Mouse (Mus musculus) liver, postnatal 0 days (tissue): ENCODE measurements around the gene Odf2l.

Source experiments
- CTCF ChIP-seq: sonication (generic); IDR thresholded peaks from 2 replicates; pipeline ENCODE4 v1.5.1; 2016; ENCODE audit warnings: antibody characterized with exemption, low read depth
- EP300 ChIP-seq: IDR thresholded peaks from 2 replicates; pipeline ENCODE4 v1.6.1; 2016; ENCODE audit warnings: antibody characterized with exemption, low read depth, mild to moderate bottlenecking

DNA sequence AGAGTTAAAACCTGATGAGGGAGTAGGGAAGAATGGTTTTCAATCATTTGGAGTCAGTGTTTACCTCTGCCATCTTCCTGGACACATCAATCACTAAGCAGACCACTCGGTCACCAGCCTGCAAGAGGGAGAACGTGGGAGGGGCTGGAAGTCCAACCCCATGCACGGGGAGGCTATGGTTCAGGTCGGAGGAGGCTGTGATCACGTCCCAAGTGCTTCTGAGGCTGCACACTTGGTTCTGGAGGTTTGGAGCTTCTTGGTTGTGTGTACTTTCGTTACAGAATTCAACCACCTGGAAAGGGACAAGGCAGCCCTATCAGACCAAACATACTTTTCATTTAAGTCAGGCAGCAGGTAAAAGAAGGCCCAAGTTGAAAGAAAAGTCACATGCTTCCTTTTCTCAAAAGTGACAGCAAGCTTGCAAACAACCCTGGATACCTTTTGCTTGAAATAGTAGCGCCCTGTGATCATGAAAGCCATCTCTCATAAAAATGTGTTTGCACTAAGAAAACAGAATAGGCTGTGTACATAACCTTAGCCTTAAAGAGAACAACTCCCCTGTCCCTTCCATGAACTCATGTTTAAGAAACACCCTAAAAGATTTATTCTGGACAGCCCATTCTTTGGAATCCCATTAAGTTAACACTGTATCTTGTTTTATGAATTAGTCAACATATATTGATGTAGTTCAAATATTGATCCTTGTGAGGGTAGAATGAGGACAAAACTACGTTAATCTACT lies 30.4 kb upstream of the Odf2l start:
- TF ChIP-seq CTCF (no peak), EP300 (no peak)
